Mouse (Mus musculus) MEL (cell line): ENCODE measurements around the gene Slc17a1.

Experiments used
- BHLHE40 ChIP-seq: IDR thresholded peaks from 2 replicates; pipeline ENCODE4 v1.6.1; 2012; ENCODE audit warnings: low read depth, mild to moderate bottlenecking, inconsistent platforms, low read length, improper control_type of control experiment, borderline replicate concordance
- CTCF ChIP-seq, 3 experiments: IDR thresholded peaks in 2 of 3; conservative IDR thresholded peaks in 1 of 3; 2 replicates each; pipeline ENCODE4 v1.5.1; 2011 to 2012; ENCODE audit warnings: low read length in 3 of 3, low read depth in 2 of 3, mild to moderate bottlenecking in 2 of 3, improper control_type of control experiment in 1 of 3, inconsistent platforms in 1 of 3, mixed read lengths in 1 of 3, moderate library complexity in 1 of 3; ENCODE audit not compliant: control insufficient read depth in 1 of 3, insufficient read depth in 1 of 3, poor library complexity in 1 of 3, severe bottlenecking in 1 of 3
- GATA1 ChIP-seq: IDR thresholded peaks from 2 replicates; pipeline ENCODE4 v1.6.1; 2011; ENCODE audit warnings: low read depth, low read length, improper control_type of control experiment
- NELFE ChIP-seq: IDR thresholded peaks from 2 replicates; pipeline ENCODE4 v1.6.1; 2011; ENCODE audit warnings: low read depth, low read length, improper control_type of control experiment
- POLR2A ChIP-seq, 2 experiments: IDR thresholded peaks; 2 replicates each; pipeline ENCODE4 v1.6.1; 2011 to 2012; ENCODE audit warnings: low read length in 2 of 2, mild to moderate bottlenecking in 2 of 2, control low read depth in 1 of 2, improper control_type of control experiment in 1 of 2, low read depth in 1 of 2, moderate library complexity in 1 of 2; ENCODE audit not compliant: control insufficient read depth in 1 of 2, insufficient read depth in 1 of 2, poor library complexity in 1 of 2
- POLR2AphosphoS5 ChIP-seq: IDR thresholded peaks from 2 replicates; pipeline ENCODE4 v1.6.1; 2012; ENCODE audit warnings: low read depth, borderline replicate concordance, mild to moderate bottlenecking, inconsistent platforms, low read length, moderate library complexity, mixed read lengths

GRCm38 (mm10) chr13:23856401-23856800, 11.1 kb upstream of the Slc17a1 start:
- TF ChIP-seq NELFE, result no peak
- no peak for TF ChIP-seq BHLHE40
- no peak for TF ChIP-seq GATA1
- no peak for TF ChIP-seq POLR2AphosphoS5
- no peak for TF ChIP-seq POLR2A (IDR thresholded peaks at IDR 0.05; ENCODE audit: control insufficient read depth in 1 of 2, insufficient read depth in 1 of 2, low read depth in 1 of 2, low read length in 2 of 2, poor library complexity in 1 of 2)
- TF ChIP-seq CTCF (IDR thresholded peaks at IDR 0.05 in 2 of 3, conservative IDR thresholded peaks at IDR 0.05 in 1 of 3; ENCODE audit: control insufficient read depth in 1 of 3, insufficient read depth in 1 of 3, low read depth in 2 of 3, low read length in 3 of 3, poor library complexity in 1 of 3, severe bottlenecking in 1 of 3), result no peak
